Mouse (Mus musculus) embryonic facial prominence, embryonic 15.5 days (tissue): ENCODE measurements around the gene Tns3. TPM values are rescaled to one million over a fixed set of nuclear protein-coding genes. Genes with fewer than 3 reads are reported as not detected.

Experiments used
- ATAC-seq: fragments of 200-750 bp; cut with Nextera tagmentation; 2 replicates; pipeline ENCODE4 v1.8.0; 2017; ENCODE audit warnings: low read depth, moderate TSS enrichment; ENCODE audit not compliant: insufficient number of reproducible peaks, low FRiP score, low TSS enrichment
- H3K27ac ChIP-seq: fragments of 300-500 bp; sonication (generic); replicated peaks from 2 replicates; pipeline ENCODE4 v1.5.1; 2015; ENCODE audit warnings: mild to moderate bottlenecking, inconsistent platforms
- H3K27me3 ChIP-seq: fragments of 300-500 bp; sonication (generic); 2 replicates; pipeline ENCODE4 v1.6.1; 2015; ENCODE audit warnings: inconsistent platforms
- H3K36me3 ChIP-seq: fragments of 300-500 bp; sonication (generic); 2 replicates; pipeline ENCODE4 v1.6.1; 2015; ENCODE audit warnings: mild to moderate bottlenecking, inconsistent platforms
- H3K4me1 ChIP-seq: fragments of 300-500 bp; sonication (generic); 2 replicates; pipeline ENCODE4 v1.6.1; 2015; ENCODE audit warnings: inconsistent platforms
- H3K4me2 ChIP-seq: fragments of 300-500 bp; sonication (generic); replicated peaks from 2 replicates; pipeline ENCODE4 v1.6.1; 2015; ENCODE audit warnings: mild to moderate bottlenecking, inconsistent platforms
- H3K4me3 ChIP-seq: fragments of 300-500 bp; sonication (generic); replicated peaks from 2 replicates; pipeline ENCODE4 v1.5.1; 2015; ENCODE audit warnings: mild to moderate bottlenecking, inconsistent platforms
- H3K9ac ChIP-seq: fragments of 300-500 bp; sonication (generic); 2 replicates; pipeline ENCODE4 v1.6.1; 2015; ENCODE audit warnings: inconsistent platforms
- H3K9me3 ChIP-seq: fragments of 300-500 bp; sonication (generic); replicated peaks from 2 replicates; pipeline ENCODE4 v1.6.1; 2016; ENCODE audit warnings: inconsistent platforms
- WGBS: fragments of 180-500 bp; shearing (Covaris S2); methylation state at CpG from one replicate; pipeline ENCODE4 v1.1.7; 2015; 5-methylcytosine and 5-hydroxymethylcytosine counted together
- polyA plus RNA-seq: library from polyadenylated mRNA; unstranded; fragments of >200 nt; fragmentation: Nextera tagmentation; extraction: Ambion mirVana; gene quantifications from 2 replicates; pipeline ENCODE4 v1.2.1, GENCODE M21; 2015

Tns3 gene
- polyA plus RNA-seq, 1 experiment from 2014 or later, result 23.4 TPM

DNA sequence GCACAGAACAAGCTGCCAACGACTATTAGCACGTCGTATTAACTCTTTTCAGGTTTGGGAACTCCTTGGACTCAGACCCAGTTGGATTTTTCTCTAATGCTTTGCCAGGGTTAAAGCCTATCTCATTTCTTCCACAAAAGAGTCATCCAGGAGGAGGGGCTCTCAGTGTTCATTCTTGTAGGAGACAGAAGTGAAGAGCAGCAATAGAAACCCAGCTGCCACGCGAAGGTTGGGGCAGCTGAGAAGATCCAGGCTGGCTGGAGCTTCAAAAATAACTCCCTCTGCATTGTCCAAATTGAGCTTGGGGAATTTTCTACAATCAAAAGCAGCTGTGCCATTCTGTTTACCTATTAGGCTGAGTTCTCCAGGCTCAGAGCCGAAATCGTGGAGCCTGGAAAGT is 16.3 kb upstream of the Tns3 start:
- WGBS, result 18% methylated on average over 7 of the region's 7 CpGs
- peak overlapping the region; percentile 79 for H3K27ac ChIP-seq
- no peaks in the 10 kb centered on the region for H3K9me3 ChIP-seq
- H3K4me2 ChIP-seq, result no peak overlapping the region
- H3K27me3 ChIP-seq, result no peaks in the 10 kb centered on the region
- H3K36me3 ChIP-seq, result no peaks in the 10 kb centered on the region
- peaks cover 15% of the 10 kb centered on the region for H3K4me1 ChIP-seq
- no peak overlapping the region for H3K9ac ChIP-seq
- ATAC-seq, result peak; percentile 73
- no peak overlapping the region; the same call in 1 of the 2 replicates for H3K4me3 ChIP-seq

DNA sequence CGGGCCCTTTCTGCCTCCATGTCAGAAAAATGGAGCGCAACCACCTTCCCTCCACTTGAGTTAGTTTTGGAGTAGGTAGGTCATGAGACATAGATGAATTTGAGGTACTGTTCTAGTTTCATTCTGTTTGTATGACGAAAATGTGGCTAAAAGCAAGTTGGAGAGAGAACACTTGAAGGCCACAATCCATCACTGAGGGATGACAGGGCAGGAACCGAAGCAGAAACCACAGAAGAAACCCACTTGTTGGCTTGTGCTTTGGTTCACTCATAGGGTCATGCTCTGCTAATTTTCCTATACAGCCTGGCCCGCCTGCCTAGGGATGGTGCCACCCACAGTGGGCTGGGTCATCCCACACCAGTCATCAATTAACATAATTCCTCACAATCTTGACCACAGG is 14.9 kb upstream of the Tns3 start:
- no peaks in the 10 kb centered on the region for H3K9me3 ChIP-seq
- no peak overlapping the region for H3K4me3 ChIP-seq
- H3K27ac ChIP-seq, result no peak overlapping the region
- 90% methylated on average over 5 of the region's 5 CpGs for WGBS
- no peak overlapping the region for H3K4me2 ChIP-seq
- no peaks in the 10 kb centered on the region for H3K27me3 ChIP-seq
- H3K36me3 ChIP-seq, result no peaks in the 10 kb centered on the region
- no peak overlapping the region for H3K9ac ChIP-seq
- H3K4me1 ChIP-seq, result peaks cover 23% of the 10 kb centered on the region
- ATAC-seq, result no peak

DNA sequence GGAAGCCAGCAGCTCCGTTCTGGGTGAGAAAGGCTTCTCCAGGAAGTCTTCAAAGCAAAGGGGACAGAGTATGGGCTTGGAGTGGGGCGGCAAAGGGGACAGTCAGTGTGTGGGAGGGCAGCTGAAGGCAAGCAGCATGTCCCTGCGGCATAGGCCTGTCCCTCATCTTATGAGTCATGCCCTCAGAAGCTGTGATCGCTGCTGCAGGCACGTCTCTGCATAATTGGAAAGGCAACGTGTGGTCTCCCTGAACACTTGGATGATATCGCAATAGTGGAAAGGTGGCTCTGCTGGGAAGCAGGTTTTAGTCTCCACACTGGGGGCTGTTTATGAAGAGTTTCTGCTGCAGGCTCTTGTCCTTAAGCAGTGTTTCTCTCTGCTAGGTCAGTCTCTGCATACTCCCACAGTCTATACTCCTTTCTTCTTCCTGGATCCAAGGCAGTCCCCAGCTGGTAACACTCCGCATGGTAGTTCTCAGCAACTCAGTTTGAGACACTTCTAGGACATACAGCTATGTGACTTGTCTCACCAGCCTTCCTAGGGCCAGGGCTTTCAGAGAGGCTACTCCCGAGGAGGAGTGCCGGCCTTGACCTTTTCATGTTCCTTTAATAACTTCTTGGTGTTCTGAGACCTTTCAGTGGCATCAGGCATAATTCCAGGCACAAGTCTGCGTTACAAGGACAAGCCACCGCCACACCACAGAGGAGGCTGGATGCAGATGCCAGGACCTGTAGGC is 14.1 kb upstream of the Tns3 start:
- peaks cover 23% of the 10 kb centered on the region for H3K4me1 ChIP-seq
- H3K36me3 ChIP-seq, result no peaks in the 10 kb centered on the region
- no peaks in the 10 kb centered on the region for H3K9me3 ChIP-seq
- no peak overlapping the region for H3K27ac ChIP-seq
- H3K4me2 ChIP-seq, result no peak overlapping the region
- ATAC-seq, result no peak
- no peaks in the 10 kb centered on the region for H3K27me3 ChIP-seq
- WGBS, result 79% methylated on average over 12 of the region's 12 CpGs
- H3K9ac ChIP-seq, result no peak overlapping the region
- H3K4me3 ChIP-seq, result no peak overlapping the region

DNA sequence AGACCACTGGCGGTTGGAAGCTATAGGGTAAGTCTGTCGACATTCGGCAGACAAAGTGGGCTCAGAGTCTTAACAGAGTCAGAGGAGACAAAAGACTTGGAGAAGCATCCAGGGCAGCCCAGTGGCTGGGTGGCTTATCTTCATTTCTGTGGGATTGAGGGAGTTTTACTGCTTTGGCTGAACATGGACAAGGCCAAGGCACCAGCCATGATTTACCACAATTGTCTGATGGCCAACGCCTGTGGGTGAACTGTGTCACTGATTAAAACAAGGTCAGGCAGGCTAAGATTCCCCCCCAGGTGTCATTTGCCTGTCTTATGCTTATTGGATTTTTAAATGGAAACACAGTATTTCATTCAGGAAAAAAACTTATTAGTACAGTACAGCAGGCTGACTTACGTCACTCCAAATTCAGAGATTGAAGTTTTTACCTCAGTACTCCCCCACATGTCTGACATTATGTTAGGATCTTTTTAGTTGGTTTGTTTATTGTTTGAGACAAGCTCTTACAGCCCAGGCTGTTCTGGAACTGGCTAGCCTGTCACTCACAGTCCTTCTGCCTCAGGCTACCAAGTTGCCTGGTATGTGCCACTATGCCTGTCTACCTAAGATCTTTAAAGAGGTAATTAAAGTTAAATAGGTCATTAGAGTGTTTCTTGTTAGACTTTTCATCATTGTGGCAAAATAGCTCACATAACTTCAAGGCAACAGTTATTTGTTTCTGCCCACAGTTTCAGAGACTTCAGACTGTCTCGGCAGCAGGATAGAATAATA is 11.6 kb upstream of the Tns3 start:
- H3K4me1 ChIP-seq, result peaks cover 13% of the 10 kb centered on the region
- H3K27ac ChIP-seq, result no peak overlapping the region
- no peaks in the 10 kb centered on the region for H3K36me3 ChIP-seq
- no peaks in the 10 kb centered on the region for H3K9me3 ChIP-seq
- H3K4me3 ChIP-seq, result no peak overlapping the region
- ATAC-seq, result no peak
- H3K9ac ChIP-seq, result no peak overlapping the region
- no peak overlapping the region for H3K4me2 ChIP-seq
- no peaks in the 10 kb centered on the region for H3K27me3 ChIP-seq
- 66% methylated on average over 6 of the region's 6 CpGs for WGBS

DNA sequence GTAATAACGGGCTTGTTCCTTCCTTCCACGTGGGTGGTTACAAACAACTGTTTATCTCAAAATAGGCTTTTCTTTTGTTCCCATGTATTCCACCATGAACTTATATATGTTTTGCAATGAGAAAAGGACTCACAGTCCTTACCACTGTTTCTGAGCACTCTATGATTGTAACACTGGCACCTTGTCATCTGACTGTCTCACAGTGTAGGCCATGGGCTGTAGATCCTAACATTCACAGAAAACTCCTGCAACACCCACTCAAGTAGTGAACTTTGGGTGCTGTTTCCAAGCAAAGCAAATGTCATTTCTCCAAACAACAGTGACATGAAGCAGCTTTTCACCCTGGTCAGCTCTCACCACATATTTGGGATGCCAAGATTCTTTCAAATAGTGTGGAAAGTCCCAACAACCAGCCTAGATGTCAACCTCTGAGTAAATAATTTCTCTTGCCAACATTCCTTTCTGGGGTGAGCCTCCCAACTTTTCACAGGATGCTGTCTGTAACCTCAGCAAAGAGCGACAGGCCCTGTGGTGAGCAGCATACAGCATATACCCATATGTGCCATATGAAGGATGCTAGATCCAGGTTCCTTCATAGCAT is 10.3 kb upstream of the Tns3 start:
- Histone ChIP-seq H3K27ac (no peak overlapping the region), H3K4me2 (no peak overlapping the region), H3K36me3 (no peaks in the 10 kb centered on the region), H3K4me3 (no peak overlapping the region), H3K4me1 (peaks cover 8% of the 10 kb centered on the region), H3K9ac (no peak overlapping the region), H3K27me3 (no peaks in the 10 kb centered on the region), H3K9me3 (no peaks in the 10 kb centered on the region)
- WGBS, result 61% methylated on average over 3 of the region's 3 CpGs
- no peak for ATAC-seq

DNA sequence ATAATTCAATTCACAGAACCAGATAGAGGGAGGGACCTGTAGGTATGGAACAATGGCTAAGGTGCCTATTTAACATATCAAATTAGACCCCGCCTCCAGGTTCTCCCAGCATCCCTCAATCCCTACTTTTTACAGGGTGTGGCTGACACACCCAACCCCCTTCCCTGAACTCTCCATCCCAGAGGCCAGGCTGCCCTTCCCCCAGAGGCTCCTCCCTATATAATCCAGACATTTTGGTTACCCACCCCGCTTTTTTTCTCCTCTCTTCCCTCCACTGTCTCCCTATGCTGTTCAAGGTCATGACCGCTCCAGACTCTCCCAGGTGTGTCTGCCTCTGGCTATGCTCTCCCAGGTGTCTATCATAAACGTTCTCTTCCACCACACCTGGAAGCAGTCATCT is 7.4 kb upstream of the Tns3 start:
- no peak for ATAC-seq
- WGBS, result 67% methylated on average over 4 of the region's 4 CpGs
- no peak overlapping the region for H3K9ac ChIP-seq
- H3K27me3 ChIP-seq, result no peaks in the 10 kb centered on the region
- no peaks in the 10 kb centered on the region for H3K36me3 ChIP-seq
- H3K4me2 ChIP-seq, result no peak overlapping the region
- no peak overlapping the region for H3K27ac ChIP-seq
- H3K4me3 ChIP-seq, result no peak overlapping the region
- H3K4me1 ChIP-seq, result peaks cover 8% of the 10 kb centered on the region
- H3K9me3 ChIP-seq, result no peaks in the 10 kb centered on the region

DNA sequence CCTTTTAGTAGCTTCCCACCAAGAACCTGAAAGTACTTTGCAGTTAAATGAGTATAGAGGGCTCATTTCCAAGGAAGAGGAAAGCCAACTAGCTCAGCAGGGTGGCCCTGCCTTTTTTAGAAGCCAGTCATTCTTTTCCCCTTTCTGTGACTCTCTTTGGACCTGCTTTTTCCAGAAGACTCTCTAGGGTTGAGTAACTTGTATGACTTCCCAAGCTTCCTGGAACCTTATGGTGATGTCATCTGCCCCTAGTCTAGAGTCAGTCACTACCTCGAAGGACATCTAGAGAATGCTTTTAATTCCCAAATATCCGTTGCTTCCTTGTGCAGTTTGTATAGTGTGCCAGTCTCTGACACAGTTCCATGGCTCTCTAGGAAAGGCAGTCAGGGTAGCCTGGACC is 4.8 kb upstream of the Tns3 start:
- peaks cover 14% of the 10 kb centered on the region for H3K4me1 ChIP-seq
- ATAC-seq, result no peak
- no peak overlapping the region for H3K4me2 ChIP-seq
- no peak overlapping the region for H3K4me3 ChIP-seq
- no peaks in the 10 kb centered on the region for H3K27me3 ChIP-seq
- WGBS, result 86% methylated on average over 2 of the region's 2 CpGs
- H3K27ac ChIP-seq, result no peak overlapping the region
- H3K9ac ChIP-seq, result no peak overlapping the region
- no peaks in the 10 kb centered on the region for H3K9me3 ChIP-seq
- H3K36me3 ChIP-seq, result no peaks in the 10 kb centered on the region

DNA sequence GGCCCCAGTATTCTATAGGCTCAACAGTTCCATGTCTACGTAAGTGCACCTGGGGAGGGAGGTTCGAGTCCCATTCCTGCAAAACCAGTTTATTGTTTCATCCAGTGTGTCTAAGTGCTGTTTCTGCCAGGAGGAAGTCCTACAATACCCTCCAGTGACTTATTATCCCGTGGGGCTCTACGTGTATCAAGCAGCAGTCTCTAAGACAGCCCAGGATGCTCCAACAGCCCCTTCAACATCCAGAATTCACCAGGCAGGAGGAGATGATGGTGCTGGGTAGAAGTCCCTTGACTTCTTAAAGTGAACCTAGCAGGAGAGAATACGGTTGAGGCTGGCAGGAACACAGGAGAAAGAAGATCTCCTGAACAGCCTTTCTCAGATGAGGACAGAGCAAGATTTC is 462 bp upstream of the Tns3 start:
- Histone ChIP-seq H3K4me3 (peak overlapping the region; percentile 73), H3K36me3 (no peaks in the 10 kb centered on the region), H3K4me2 (peak overlapping the region; percentile 85), H3K27me3 (no peaks in the 10 kb centered on the region), H3K4me1 (peaks cover 45% of the 10 kb centered on the region), H3K27ac (peak overlapping the region; percentile 82), H3K9ac (peak overlapping the region; percentile 80; the same call in 1 of the 2 replicates), H3K9me3 (no peaks in the 10 kb centered on the region)
- 40% methylated on average over 5 of the region's 5 CpGs for whole genome bisulfite sequencing
- ATAC-seq, result no peak

DNA sequence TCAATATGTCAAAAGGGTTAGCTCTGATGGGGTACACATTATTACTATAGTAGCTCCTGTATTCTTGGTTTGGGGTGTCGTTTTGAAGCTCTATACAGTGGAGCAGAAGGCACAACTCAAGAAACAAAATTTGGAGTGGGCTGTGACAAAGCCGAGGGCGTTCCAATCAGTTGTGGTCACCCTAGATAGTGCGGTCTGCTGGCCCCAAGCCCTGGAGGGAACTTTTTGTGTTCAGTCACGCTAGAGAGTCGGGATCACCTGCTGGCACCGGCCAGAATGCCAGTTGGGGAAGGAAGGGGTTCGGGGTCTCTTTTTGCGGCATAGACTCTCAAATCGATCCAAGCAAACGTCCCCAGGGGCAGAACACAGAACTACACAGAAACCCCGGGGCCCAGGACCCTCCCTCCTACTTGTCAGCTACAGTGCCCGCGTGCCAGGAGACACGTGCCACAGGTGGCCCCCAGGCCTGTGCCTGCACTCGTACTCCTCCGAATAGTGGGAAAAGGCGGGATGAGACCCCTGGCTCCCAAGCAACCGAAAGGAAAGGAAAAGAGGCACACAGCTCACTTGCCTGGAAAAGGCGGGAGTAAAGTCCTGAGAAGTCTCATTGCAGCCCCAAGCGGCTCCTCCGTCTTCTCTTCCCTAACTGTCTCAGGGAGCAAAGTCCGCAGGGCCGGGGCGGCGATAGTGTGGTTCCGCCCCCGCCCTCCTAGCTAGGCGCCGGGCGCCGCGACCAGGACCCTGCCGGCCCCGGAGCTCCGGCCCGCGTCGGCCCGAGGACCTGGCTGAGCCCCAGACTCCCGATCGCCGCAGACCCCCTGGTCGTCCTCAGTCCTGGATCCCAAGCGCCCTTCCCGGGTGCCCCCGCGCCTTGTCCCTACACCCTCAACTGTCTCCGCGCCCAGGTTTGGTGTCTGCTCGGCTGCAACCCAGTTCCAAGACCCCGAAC is 617 bp downstream of the Tns3 start:
- Histone ChIP-seq H3K9ac (peak overlapping the region; percentile 80), H3K36me3 (no peaks in the 10 kb centered on the region), H3K4me2 (peak overlapping the region; percentile 85), H3K9me3 (no peaks in the 10 kb centered on the region), H3K4me1 (peaks cover 56% of the 10 kb centered on the region), H3K4me3 (peak overlapping the region; percentile 73), H3K27me3 (no peaks in the 10 kb centered on the region), H3K27ac (peak overlapping the region; percentile 82)
- WGBS, result 1% methylated on average over 51 of the region's 52 CpGs
- ATAC-seq, result peak; percentile 51

DNA sequence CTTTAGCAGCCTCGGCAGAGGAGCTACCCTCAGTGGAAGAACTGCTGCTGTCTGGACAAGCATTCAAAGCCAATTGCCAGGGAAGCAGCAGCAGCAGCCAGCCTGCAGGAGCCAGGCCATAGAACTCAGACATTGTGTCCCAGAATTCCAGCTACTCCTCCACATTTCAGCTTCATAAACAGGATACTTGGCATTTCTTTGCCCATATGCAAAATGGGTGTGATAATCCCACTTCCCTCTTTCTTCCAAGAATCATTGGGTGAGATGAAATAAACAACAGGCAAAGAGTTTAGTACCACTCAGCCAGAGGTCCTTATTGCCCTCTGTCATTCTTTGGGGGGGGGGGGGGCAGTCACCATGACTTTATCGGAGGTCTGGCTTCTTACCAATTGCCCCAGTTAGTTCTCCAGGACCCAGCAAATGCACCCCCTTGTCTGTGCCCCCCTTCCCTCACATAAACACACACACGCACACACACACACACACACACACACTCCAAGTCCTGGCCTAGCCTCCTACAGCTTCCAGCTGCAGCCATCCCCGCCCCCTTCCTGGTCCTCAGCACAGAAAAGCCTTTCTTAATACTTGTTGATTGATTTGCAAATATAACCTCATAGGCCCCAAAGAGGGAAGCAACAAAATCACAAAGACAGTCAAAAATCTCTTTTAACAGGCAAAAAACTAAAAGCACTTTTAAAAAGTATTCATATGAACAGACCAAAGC is 1.5 kb downstream of the Tns3 start:
- no peaks in the 10 kb centered on the region for H3K27me3 ChIP-seq
- H3K4me3 ChIP-seq, result peak overlapping the region; percentile 73
- no peaks in the 10 kb centered on the region for H3K36me3 ChIP-seq
- H3K4me1 ChIP-seq, result peaks cover 64% of the 10 kb centered on the region
- no peak overlapping the region for H3K9ac ChIP-seq
- H3K27ac ChIP-seq, result peak overlapping the region; percentile 82
- H3K9me3 ChIP-seq, result no peaks in the 10 kb centered on the region
- ATAC-seq, result no peak
- WGBS, result 29% methylated on average over 4 of the region's 4 CpGs
- peak overlapping the region; percentile 85 for H3K4me2 ChIP-seq
